Mouse (Mus musculus) heart, adult 9 months (tissue): ENCODE data around the gene Lhx2.

Source experiments
- DNase-seq, 2 experiments: peaks; one replicate each; pipeline ENCODE4 v3.0.0; 2022; ENCODE audit warnings: low spot score in 2 of 2

Lhx2 gene

DNA sequence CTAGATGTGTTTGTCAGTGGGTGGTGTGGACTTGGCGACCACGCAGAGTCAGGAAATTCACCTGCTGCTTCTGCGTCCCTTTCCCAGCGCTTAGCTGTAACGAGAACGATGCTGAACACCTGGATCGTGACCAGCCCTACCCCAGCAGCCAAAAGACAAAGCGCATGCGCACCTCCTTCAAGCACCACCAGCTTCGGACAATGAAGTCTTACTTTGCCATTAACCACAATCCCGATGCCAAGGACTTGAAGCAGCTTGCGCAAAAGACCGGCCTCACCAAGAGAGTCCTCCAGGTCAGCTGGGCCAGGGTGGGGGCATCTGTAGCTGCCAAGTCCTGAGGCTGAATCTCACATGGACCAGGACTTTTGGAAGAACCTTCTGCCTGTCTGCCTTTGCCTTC, 20.7 kb downstream of the Lhx2 start:
- no peak for DNase-seq

DNA sequence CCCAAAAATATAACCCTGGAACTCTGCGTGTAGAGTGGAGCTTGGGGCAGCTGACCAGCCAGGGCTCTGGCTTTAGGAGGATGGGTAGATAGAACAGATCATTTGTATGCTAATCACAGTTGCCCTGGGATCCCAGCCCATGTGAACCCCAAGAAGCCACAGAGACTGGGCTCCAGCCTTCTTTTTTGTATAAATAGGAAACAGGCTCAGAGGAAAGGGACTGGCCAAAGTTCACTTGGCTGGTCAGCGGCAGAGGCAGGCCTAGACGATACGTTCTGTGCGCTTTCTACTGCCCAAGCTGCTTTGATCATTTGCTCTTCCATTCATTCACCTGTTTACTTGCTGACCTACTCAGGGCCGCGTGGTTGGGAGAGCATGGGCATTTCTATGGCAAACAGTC, 27.1 kb downstream of the Lhx2 start:
- no peak for DNase-seq

DNA sequence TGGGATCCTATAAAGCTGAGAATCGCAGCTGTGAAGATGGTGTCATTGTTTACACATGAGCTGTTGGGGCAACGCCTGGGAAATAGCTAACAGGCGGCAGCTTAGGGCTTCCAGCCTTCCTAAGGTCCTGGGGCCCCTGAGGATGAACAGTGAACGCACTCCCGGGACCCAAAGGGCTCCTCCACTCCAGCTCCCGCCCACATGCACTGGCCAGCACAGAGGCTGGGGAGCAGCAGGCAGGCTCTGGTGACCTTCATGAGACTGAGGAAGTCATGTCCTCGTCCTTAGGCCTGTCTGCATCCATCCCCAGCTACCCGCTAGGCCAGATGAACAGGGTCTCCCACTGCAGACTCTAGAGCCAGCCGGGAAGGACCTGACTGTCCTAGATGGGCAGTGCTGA, 27.9 kb downstream of the Lhx2 start:
- no peak for DNase-seq

DNA sequence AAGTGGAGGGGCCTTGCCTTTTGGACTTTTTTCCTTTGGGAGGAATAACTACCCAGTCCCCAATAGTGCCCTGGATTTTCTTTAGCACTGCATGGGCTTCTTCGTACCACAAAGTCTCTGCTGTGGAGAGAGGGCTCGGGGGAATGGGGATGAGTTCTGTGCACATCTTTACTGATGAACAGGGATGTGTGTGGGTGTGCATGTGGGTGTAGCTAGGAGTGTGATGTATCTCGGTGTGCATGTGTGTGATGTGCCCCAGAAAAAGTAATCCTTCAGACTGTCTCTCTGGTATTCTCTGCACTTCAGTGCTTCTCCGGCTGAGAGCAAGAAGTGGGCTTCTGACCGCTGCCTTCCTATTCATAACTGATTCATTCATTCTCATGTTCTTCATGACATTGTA, 28.8 kb downstream of the Lhx2 start:
- no peak for DNase-seq

DNA sequence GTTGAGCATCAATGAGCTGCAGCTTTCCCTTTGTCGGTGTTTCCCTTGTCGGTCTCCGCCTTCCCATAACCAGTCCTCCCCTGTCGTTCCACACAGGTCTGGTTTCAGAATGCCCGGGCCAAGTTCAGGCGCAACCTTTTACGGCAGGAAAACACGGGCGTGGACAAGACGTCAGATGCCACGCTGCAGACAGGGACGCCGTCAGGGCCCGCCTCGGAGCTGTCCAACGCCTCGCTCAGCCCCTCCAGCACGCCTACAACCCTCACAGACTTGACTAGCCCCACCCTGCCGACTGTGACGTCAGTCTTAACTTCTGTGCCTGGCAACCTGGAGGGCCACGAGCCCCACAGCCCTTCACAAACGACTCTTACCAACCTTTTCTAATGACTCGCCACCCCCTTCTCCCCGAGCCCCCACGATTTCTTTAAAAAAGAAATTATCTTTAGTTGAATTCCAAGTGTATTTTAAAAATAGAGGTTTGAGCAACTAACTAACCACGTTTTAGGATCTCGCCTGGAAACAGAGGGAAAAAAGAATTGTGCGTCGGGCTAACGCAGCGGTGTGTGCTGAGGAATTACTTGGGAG, 29.8 kb downstream of the Lhx2 start:
- peak in 1 of 2 experiments; percentile 17 for DNase-seq

DNA sequence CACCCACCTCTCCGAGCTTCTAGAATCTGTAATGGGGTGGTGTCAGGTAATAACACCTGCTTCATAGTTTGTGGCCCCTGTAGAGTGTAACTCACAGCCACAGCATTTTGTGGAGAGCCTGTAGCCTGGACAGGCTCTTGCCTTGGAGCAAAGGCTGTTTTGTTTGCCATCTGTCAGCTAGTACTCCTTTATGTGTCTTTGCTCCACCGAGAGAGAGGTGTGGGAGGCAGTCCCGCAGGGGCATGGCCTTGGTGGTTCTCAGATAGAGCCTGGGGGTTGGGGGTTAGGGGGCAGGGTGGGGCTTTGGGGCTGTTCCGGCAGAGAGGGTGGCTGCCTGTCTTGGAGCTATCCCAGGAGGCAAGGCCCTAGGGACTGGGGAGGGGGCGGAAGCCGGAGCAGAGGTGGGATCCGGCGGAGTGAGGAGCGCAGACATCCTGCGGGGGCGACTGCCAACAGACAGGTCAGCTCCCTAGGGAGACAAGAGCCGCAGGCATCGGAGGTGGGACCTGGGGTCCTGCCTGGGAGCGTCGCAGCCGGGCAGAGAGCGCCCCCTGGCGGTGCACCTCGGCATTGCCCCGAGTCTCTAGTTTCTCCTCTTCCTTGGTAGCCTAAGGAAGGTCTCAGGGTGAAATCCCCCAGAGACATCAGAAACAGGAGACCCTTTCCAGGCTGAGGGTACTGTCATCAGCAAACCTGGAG, 36.7 kb downstream of the Lhx2 start:
- DNase-seq: peak; percentile 52

DNA sequence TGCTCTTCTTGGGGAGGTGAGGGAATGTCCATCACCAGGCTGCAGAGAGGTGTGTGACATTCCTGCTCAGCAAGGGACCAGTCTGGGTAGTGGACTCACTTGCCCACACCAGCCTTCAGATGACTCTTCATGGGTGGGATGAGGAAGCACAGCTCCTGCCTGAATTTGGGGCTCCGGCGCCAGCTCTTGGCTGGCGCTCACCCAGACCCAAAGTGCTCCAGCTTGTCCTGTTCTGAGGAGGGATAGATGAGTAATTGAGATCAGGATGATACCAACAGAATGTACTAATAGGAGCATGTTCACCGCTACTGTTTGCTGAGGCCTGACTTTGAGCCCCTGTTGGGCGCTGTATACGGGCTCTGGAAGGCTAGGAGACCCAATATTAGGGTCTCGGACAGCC, 38.2 kb downstream of the Lhx2 start:
- no peak for DNase-seq

DNA sequence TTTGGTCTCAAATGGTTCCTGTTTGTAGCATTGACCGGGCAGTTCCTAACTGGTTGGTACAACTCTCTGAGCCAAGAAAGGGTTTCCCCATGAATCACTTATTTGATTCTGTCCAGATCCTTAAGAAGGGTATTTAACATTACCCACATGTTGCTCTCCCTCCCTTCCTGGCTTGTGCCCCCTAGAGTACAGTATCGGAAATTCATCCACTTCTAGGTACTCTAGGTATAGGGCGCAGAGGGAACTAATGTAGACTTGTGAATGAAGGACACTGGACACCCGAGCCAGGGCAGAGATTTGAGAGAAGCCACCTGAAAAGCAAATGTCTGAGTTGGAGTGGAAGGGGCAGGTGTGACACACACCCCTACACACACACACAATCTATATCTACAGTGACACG, 39.3 kb downstream of the Lhx2 start:
- no peak for DNase-seq

DNA sequence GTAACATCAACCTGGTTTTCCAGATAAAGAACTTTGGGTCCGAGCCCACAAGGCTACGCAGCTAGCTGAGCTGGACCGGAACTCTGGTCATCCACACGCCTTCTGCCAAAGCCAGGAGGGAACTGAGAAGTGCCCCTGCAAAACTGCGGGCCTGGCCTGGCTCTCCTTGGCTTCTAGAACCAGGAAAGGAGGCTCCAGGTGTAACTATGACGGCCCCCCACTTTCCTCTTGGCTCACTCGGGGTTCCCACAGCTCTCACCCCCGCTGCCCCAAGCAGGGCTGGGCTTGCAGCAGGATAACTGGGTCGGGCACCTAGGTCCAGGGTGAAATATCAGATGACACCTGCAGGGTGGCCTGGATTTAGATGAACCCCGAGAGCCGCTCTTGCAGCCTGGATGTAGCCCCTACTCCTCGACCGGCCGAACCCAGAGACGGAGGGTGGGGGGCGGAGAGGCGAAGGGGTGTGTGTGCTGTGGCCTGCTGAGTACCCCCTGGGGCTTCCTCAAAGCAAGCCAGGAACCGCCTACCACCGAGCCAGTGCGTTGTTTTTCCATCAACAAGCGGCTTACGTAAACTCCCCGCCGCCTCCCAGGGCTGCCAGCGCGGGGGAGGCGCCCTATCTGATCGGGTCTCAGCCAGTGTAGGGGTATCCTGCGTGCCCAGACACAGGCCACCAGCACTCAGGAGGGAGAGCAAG, 39.9 kb downstream of the Lhx2 start:
- DNase-seq: no peak

DNA sequence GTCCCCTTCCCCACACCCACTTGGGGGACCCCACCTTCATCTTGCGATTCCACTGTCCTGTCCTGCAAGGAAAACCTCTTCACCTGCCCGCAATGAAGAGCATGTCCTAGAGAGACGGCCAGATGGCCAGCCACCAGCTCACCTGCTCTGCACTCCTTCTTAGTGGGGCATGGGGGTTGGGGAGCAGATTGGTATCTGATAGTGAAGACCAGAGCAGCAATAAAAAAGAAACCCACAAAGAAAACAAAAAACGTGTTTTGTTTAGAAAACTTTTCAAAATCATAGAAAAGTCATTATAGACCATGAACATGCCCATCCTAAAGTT, 40.4 kb downstream of the Lhx2 start:
- no peak for DNase-seq

DNA sequence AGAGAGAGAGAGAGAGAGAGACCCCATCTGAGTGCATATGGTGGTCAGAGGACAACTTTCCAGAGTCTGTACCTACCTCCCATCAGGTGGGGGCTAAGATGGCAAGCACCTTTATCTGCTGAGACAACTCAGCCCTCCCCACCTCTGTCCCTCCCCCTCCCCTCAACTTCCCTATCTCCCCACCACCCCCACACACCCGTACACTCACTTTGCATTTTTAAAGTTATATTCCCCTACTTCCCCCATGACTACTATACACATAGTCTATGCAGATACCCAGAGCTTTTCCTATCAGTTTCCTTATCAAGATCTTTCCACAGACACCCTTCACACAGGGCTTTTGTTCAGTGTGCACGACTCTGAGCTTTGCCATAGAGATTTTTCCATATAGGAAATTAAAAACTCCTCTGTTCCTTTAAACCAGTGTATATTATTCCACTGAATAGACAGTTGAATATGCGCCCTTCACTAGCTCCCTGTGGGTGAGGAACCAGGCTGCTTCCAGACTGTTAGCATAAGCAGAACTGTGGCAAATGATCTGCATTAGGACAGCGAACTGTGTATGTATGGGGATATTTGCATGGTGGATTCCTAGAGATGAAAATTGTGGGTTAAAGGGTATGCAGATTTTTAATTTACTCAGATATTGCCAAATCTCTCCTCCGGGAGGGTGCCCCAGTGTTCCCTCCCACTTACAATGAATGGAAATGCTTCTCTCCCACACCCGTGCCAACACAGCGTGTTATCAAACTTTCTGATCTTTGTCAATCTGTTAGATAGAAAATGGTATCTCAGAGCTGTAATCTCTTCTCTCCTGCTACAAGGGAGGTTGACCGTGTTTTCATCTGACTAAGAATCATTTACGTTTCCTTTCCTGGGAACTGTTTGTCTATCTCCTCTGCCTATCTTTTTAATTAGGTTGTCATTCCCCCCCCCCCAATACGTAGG, 41.3 kb downstream of the Lhx2 start:
- no peak for DNase-seq

DNA sequence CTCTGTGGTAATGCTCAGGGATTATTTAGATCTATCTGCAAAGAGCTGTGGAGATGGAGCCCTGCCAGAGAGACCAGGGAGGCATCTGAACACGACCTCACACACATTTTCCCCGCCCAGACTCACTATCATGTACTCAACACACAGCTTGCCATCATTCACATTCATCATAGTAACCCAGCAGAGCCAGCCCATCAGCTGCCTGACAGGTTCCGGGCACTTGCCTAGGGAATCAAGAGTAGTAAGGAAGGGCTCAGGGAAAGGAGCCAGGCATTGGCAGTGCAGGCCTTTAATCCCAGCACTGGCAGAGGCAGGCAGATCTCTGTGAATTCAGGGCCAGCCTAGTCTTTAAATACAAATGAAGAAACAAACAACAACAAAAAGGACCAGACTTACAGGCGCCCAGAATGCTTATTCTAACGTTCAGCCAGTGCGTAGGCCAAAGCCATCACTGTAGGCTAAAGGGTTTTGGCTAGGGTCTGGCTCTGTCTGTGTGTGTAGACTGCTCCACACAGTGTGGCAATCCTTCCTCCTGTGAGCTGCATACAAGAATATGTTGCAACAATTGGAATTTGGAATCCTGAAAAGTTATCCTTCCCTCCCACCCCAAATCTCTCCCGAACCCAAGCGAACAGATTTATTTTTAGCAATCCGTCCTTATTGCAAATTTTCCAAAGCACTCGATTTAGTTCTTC, 48.6 kb downstream of the Lhx2 start:
- DNase-seq: no peak

DNA sequence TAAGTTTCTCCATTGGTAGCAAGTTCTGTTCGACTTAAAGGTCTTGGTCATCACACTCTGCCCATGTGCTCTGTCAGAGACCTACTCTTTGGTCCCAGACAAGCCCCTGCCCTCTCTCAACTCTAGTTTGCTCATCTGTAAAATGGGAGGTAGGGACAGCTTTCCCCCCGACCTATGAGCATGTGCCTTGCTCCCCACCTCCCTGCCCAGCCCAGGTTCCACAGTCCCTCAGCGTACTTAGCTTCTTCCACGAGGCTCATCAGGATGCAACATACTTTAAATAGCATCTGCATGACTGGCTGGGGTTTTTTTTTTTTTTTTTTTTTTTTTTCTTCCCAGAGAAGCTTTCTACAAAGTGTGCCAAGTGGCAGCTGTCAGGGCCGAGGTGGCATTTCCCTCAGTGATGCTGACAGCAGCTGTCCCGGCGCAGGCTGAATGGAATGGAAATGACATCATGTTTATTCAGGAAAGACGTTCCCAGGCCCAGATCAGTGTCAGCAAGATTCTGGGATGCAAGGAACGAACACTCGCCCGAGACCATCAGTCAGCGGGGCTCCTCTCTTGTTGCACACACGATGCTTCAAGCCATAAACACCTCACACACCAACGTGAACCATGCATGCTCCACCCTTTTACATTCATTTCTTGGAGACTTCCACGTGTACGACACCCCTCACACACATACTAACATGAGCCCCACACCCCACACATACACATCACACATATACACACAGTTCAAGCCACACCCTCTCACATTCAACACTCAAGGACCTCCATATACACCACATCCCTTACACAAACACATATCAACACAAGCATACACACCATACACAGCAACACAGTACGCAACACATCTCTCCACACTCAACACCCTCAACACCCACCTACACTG, 56.1 kb downstream of the Lhx2 start:
- DNase-seq: no peak

DNA sequence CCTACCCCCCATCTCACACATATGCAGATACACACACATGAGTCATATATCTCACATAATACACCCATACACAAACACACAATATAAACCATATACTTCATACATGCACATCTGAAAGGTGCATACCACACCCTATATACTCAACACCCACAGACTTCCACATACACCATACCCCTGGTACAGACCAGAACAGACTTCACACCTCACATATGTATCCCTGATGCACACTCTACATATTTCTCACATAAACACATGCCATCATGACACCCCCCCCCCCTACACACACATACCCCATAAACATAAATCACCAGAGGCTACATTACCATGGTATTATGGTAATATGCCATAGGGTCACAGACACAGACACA, 56.8 kb downstream of the Lhx2 start:
- DNase-seq: no peak

DNA sequence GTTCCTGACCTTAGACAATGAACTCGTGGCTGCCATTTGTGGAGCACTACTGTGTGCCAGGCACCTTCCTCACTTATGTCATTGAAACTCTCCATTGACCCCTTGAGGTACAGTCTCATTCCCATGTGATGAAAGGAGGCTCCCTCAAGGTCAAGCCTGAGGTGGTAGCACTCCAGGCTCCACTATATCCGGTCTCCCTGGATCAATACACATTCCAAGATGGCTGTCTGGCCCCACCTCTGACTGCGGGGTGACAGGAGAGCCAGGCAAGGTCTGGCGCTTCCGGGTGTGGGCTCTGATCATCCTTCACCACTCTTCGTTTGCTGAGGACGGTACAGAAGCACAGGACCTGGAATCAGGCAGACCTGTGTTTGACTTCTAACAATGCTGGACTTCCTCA, 58.2 kb downstream of the Lhx2 start:
- DNase-seq: no peak

DNA sequence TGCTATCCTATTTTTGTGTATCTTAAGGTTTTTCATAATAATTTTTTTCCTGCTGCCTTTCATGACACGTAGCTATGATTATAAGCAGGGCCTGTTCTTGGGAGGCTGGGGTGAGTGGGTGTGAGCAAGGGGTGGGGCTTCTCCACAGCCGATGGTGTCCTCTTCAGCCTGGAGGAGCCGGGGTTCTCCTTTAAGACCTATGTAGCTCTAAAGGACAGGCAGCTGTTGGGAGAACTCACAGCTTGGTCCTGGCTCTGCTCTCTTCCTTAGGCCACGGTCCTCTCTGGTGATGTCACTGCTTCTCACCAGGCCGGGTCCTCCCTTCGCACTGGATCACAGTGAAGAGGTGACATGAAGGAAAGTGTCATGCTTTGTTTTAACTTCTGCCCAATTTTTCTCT, 58.8 kb downstream of the Lhx2 start:
- no peak for DNase-seq

DNA sequence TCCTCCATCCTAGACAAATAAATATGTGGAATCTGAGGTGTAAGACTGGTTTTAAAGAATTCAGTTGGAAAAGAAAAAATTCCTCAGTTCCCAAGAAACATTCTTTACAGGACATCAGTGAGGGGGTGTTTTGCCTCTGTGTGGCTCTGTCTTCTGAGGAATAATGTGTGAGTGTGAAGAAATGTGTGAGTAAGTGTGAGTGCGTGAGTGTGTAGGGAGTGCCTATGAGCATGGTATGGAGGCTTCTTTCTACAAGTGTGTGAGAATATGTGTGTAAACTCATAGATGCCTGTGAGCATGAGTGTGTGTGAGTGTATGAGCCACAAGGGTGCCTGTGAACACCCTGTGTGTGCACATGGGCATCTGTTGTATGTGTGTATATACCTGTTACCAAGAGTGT, 63.5 kb downstream of the Lhx2 start:
- no peak for DNase-seq

DNA sequence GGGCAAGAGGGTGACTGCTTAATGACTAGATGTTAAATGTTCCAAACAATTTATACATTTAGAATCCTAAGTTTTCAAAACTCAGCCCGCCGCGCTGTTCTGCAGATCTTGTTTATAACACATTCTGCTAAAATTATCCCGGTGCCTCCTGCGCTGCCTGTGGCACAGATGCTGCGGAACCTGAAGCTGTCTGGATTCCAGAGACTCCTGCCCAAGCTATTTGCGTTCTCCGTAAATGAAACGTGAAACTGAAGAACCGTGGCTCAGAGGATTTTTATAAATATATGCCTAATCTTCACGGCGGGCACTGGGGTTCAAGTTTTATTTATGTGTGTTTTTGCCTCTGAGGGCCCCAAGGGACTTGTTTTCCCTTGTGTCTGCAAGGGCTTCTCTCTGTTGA, 64.2 kb downstream of the Lhx2 start:
- no peak for DNase-seq

DNA sequence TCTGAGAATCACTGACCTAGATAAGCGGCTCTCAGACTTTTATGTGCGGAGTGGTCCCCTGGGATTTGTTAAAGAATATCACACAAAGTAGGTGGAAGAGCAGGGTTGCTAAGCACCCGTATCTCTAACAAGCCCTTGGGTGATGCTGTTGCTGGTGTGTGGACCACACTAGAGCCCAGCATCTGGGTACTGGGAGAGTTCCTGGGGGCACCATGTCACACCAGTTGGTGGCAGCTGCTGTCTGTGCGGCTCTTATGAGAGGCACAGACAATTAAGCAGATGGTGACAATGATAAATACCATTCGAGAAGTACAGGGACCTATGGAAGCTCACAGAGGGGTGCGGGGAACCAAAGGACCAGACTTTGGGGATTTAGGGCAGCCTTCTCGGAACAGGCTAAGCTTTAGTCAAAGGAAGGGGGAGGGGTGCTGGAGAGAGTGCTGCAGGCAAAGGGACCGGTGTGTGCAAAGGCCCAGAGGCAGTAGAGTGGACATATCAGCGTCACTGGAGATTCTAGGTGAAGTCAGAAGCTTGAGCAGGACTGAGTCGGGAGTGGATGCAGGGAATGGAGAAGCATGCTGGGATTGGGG, 65.0 kb downstream of the Lhx2 start:
- DNase-seq: no peak

DNA sequence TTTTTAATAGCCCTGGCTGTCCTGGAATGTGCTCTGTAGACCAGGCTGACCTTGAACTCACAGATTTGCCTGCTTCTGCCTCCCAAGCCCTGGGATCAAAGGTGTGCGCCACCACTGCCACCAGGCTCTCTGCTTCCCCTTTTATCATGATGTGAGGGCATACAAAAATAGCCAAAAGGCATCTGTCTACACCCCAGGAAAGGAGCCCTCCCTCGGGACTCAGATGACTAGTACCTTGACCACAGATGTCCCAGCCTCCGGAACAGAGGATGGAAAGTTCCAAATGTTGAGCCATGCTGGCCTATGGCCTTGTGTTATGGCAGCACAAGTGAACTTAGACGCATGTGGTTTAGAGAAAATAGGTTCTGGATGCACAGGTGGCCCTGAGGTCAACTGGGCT, 66.3 kb downstream of the Lhx2 start:
- no peak for DNase-seq

DNA sequence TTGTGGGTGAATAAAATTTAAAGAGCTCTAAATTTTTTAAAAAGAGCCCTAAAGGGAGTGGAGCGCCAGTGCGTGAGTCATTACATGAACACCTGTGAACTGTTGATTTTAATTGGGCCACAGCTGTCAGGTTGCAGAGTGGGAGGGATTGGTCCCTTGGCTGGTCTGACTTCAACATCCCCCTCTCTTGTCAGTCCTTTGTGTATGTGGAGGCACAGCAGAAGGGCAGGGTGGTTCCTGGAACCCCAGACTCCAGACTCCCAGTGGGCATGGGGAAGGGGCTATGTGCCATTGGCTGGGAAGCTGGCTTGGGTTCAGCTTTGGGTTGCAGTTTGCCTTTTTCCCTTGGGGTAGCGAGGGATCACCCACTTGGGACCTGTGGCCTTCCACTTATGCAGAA, 70.2 kb downstream of the Lhx2 start:
- DNase-seq: no peak
